Mouse (Mus musculus) midbrain, embryonic 15.5 days (tissue): ENCODE results near the gene Ankrd23. TPM values are rescaled to one million over a fixed set of nuclear protein-coding genes. Genes with fewer than 3 reads are reported as not detected.

Experiments used
- ATAC-seq: fragments of 200-750 bp; cut with Nextera tagmentation; replicated peaks from 2 replicates; pipeline ENCODE4 v1.8.0; 2017; ENCODE audit warnings: moderate TSS enrichment
- H3K27ac ChIP-seq: fragments of 300-500 bp; sonication (generic); 2 replicates; pipeline ENCODE4 v1.5.1; 2015; ENCODE audit warnings: mild to moderate bottlenecking, inconsistent platforms
- H3K27me3 ChIP-seq: fragments of 300-500 bp; sonication (generic); replicated peaks from 2 replicates; pipeline ENCODE4 v1.6.1; 2015; ENCODE audit warnings: inconsistent platforms
- H3K36me3 ChIP-seq: fragments of 300-500 bp; sonication (generic); replicated peaks from 2 replicates; pipeline ENCODE4 v1.6.1; 2015; ENCODE audit warnings: inconsistent platforms
- H3K4me1 ChIP-seq: fragments of 300-500 bp; sonication (generic); 2 replicates; pipeline ENCODE4 v1.6.1; 2015; ENCODE audit warnings: inconsistent platforms
- H3K4me2 ChIP-seq: fragments of 300-500 bp; sonication (generic); 2 replicates; pipeline ENCODE4 v1.6.1; 2015; ENCODE audit warnings: inconsistent platforms, mild to moderate bottlenecking, moderate library complexity
- H3K4me3 ChIP-seq: fragments of 300-500 bp; sonication (generic); 2 replicates; pipeline ENCODE4 v1.5.1; 2015; ENCODE audit warnings: mild to moderate bottlenecking, inconsistent platforms
- H3K9ac ChIP-seq: fragments of 300-500 bp; sonication (generic); 2 replicates; pipeline ENCODE4 v1.6.1; 2015; ENCODE audit warnings: mild to moderate bottlenecking, inconsistent platforms
- H3K9me3 ChIP-seq: fragments of 300-500 bp; sonication (generic); 2 replicates; pipeline ENCODE4 v1.6.1; 2016; ENCODE audit warnings: inconsistent platforms
- WGBS: fragments of 180-500 bp; shearing (Covaris S2); methylation state at CpG from one replicate; pipeline ENCODE4 v1.1.7; 2015; ENCODE audit warnings: mixed read lengths; 5-methylcytosine and 5-hydroxymethylcytosine counted together
- microRNA-seq: library from miRNA; unstranded; fragments of <30 nt; microRNA quantifications from one replicate; pipeline ENCODE4, GENCODE M21; 2016
- polyA plus RNA-seq: library from polyadenylated mRNA; unstranded; fragments of >200 nt; fragmentation: Nextera tagmentation; extraction: Ambion mirVana; gene quantifications from 2 replicates; pipeline ENCODE4 v1.2.1, GENCODE M21; 2015

Gene Ankrd23
- polyA plus RNA-seq, 1 experiment from 2014 or later = 23.5 TPM

DNA sequence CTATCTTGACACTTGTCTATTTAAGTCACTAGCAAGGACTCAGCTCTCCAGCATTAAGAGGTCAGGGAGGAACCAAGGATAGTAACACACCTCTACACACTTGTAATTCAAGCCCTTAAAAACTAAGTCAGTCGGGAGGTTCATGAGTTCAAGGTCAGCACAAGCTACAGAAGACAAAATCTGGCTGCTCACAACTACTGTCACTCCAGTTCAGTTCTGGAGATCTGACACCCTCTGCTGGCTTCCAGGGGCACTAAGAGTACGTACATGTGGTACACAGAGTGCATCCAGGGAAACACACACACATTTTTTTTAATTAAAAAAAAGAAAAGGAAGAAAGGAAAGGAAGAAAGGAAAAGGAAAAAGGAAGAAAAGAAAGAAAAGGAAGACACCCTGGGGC is 40.0 kb downstream of the Ankrd23 start:
- H3K4me3 ChIP-seq = no peak overlapping the region
- no peak overlapping the region for H3K27ac ChIP-seq

DNA sequence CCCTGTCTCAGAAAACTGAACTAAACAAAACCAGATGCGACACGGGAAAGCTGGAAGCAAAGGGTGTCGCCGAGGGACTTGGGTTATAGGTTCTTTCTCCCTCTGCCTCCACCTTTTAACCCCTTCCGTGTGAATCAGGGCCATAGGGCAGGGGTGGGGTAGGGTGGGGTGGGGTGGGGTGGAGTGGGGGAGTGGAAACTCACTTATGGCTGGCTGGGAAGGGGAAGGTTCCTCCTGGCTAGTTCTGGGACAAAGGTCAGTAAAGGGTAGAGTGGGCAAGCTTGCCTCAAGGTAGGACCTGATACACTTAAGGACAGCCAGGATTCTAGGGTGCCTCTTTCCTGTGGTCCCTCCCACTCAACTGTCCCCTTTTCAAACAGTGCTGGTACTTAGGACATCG is 43.4 kb downstream of the Ankrd23 start:
- H3K4me1 ChIP-seq = no peaks in the 10 kb centered on the region
- no peaks in the 10 kb centered on the region for H3K9me3 ChIP-seq
- H3K36me3 ChIP-seq = no peaks in the 10 kb centered on the region
- H3K9ac ChIP-seq = no peak overlapping the region
- H3K4me3 ChIP-seq = no peak overlapping the region
- no peak overlapping the region for H3K27ac ChIP-seq
- no peaks in the 10 kb centered on the region for H3K27me3 ChIP-seq
- 88% methylated on average over 6 of the region's 6 CpGs for WGBS
- no peak for ATAC-seq
- H3K4me2 ChIP-seq = no peak overlapping the region

More for the DNA sequence above, 40.0 kb downstream of the Ankrd23 start:
- H3K27me3 ChIP-seq = no peaks in the 10 kb centered on the region
- 49% methylated on average over 2 of the region's 2 CpGs for WGBS
- H3K36me3 ChIP-seq = 0 out of 2 replicates have a peak, but pooled peaks cover 3% of the 10 kb centered on the region
- H3K9me3 ChIP-seq = no peaks in the 10 kb centered on the region
- ATAC-seq = no peak; the same call in 1 of the 2 replicates
- H3K9ac ChIP-seq = no peak overlapping the region
- H3K4me2 ChIP-seq = no peak overlapping the region
- no peaks in the 10 kb centered on the region for H3K4me1 ChIP-seq

DNA sequence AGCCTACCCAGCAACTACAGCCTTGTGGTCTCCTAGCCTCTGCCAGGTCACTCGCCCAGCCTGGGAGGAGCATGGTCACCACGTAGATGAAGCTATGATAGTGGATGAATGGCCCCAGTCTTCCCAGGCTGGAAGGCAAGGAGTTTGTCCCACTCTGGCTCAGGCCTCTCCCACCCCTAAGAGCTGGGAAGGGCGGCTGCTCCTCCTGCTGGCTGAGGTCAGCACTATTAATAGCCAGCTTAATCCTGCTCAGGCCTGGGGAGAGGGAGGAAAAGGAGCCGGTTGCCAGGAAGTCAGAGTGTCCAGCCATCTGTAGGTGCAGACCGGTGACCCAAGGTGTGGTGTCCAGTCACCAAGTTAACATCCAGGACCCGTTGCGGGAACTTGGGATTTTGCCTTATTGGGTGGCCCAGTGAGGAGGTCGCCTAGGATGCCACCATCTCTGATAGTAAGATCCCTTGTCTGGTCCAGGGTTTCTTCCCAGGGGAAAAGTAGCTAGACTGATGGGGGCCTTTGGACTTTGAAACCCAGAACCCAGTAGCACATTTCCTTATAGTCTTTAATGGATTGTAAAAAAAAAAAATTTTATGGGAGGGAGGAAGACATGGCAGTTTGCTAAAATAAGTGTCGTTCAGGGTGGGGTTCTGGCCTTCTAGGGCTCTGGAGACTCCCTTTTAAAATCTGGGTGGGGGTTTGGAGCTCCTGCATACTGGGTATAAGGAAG is 44.1 kb downstream of the Ankrd23 start:
- ATAC-seq = no peak
- H3K4me3 ChIP-seq = no peak overlapping the region
- H3K36me3 ChIP-seq = no peaks in the 10 kb centered on the region
- no peaks in the 10 kb centered on the region for H3K4me1 ChIP-seq
- no peak overlapping the region for H3K9ac ChIP-seq
- H3K4me2 ChIP-seq = no peak overlapping the region
- WGBS = 49% methylated on average over 9 of the region's 9 CpGs
- no peak overlapping the region for H3K27ac ChIP-seq
- H3K9me3 ChIP-seq = no peaks in the 10 kb centered on the region
- no peaks in the 10 kb centered on the region for H3K27me3 ChIP-seq

DNA sequence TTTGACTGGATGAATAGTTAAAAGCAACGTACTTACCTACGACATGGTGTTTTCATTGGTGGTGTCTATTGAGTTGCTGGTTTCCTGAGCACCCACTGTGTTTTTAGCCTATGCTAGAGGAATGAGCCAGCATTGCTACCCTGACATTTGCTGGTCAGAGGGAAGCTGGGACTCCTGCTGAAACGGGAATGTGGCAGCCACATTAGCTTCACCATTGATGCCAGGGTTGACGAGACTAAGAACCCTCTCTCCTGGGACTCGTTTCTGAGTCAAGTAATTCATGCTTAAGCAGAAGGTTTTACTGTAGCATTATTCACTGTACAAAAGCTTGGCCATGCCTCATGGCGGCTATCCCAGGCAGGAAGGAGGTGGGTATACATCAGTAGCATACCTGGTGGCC is 47.0 kb downstream of the Ankrd23 start:
- no peak overlapping the region for H3K27ac ChIP-seq
- H3K9me3 ChIP-seq = no peaks in the 10 kb centered on the region
- WGBS = 66% methylated on average over 6 of the region's 6 CpGs
- no peaks in the 10 kb centered on the region for H3K27me3 ChIP-seq
- no peaks in the 10 kb centered on the region for H3K36me3 ChIP-seq
- ATAC-seq = no peak
- no peak overlapping the region for H3K4me2 ChIP-seq
- H3K4me1 ChIP-seq = no peaks in the 10 kb centered on the region
- H3K9ac ChIP-seq = no peak overlapping the region
- no peak overlapping the region for H3K4me3 ChIP-seq

DNA sequence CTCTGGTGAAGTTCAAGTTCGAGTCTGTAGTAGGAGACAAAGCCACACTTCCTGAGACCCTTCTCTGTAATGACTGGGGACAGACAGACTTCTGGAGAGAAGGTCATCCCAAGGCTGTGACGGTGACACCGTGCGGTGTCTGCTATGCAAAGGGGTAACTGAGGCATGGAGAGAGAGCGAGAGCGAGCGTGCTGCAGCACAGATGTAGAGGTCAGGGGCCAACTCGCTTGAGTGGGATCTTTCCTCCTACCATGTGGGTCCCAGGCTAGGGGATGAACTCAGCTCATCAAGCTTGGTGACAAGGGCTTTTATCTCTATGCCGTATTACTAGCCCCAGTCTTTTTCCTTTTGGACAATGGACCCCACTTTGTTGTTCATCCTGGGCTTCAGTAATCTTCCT is 49.6 kb downstream of the Ankrd23 start:
- H3K27me3 ChIP-seq = no peaks in the 10 kb centered on the region
- H3K4me3 ChIP-seq = no peak overlapping the region
- no peaks in the 10 kb centered on the region for H3K4me1 ChIP-seq
- no peak overlapping the region for H3K4me2 ChIP-seq
- ATAC-seq = no peak
- H3K27ac ChIP-seq = no peak overlapping the region
- H3K36me3 ChIP-seq = no peaks in the 10 kb centered on the region
- no peaks in the 10 kb centered on the region for H3K9me3 ChIP-seq
- no peak overlapping the region for H3K9ac ChIP-seq
- WGBS = 50% methylated on average over 9 of the region's 9 CpGs

DNA sequence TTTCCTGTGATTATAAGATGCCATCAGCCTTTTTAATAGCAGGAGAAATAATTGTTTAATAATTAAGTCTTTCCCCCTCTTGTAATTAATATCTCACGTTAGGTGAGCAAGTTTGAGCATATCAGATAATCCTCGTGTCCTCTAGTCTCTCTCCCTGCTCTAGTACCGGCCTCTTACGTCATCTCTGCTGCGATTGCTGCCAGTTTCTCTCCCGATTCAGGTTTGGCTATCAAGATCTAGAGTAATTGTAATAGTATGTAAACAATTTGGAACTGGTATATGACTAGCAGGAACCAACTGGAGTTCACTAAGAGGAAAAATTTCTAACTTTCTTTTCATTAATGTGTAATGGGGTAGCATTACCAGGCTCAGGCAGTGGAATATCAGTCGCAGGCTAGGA is 51.6 kb downstream of the Ankrd23 start:
- ATAC-seq = no peak
- WGBS = 81% methylated on average over 7 of the region's 7 CpGs
- H3K4me3 ChIP-seq = no peak overlapping the region

DNA sequence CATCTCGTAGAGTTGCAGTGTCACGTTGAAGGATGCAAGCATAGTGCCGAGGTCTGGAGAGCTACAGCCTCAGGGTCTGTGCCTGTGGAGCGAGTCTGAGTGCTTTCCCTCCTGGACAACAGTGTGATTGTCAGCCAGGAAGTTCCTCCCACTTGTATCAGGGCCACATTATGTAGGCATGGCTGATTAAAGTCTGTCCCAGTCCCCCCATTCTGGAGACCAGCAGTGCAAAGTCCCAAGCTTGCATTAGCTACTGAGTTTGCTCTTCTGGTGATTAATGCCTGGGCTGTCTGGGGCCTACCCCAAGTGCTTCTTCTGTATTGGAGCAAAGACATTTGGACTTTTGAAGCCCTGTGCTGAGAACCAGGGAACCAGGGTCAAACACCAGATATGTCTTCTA is 52.9 kb downstream of the Ankrd23 start:
- H3K36me3 ChIP-seq = no peaks in the 10 kb centered on the region
- 65% methylated on average over 4 of the region's 4 CpGs for WGBS
- no peak overlapping the region for H3K27ac ChIP-seq
- no peak for ATAC-seq
- no peak overlapping the region for H3K9ac ChIP-seq
- H3K4me2 ChIP-seq = no peak overlapping the region
- H3K27me3 ChIP-seq = no peaks in the 10 kb centered on the region
- H3K4me3 ChIP-seq = no peak overlapping the region
- no peaks in the 10 kb centered on the region for H3K4me1 ChIP-seq
- H3K9me3 ChIP-seq = no peaks in the 10 kb centered on the region

More for the DNA sequence above, 51.6 kb downstream of the Ankrd23 start:
- Histone ChIP-seq H3K4me1 (no peaks in the 10 kb centered on the region), H3K9me3 (no peaks in the 10 kb centered on the region), H3K4me2 (no peak overlapping the region), H3K27ac (no peak overlapping the region), H3K9ac (no peak overlapping the region), H3K36me3 (no peaks in the 10 kb centered on the region), H3K27me3 (no peaks in the 10 kb centered on the region)

Small RNA genes lying within 50 kb of the gene (microRNA-seq; reads per million reads assigned to microRNA genes)
- not detected for gene Gm47280

Other genes with a start within 250 kb of the Ankrd23 start
- gene Arid5a, start 229.2 kb downstream of the Ankrd23 start, polyA plus RNA-seq = 3.1 and 3.4 TPM in 2 replicates
- gene Kansl3, start 167.7 kb downstream of the Ankrd23 start, polyA plus RNA-seq = 44.4 and 44.9 TPM in 2 replicates
- 2.6 TPM in 2 replicates for gene Fer1l5, start 164.6 kb downstream of the Ankrd23 start, polyA plus RNA-seq
- gene Lman2l, start 91.6 kb downstream of the Ankrd23 start, polyA plus RNA-seq = 67.3 and 74.5 TPM in 2 replicates
- gene Cnnm4, start 65.3 kb downstream of the Ankrd23 start, polyA plus RNA-seq = 11.0 and 11.1 TPM in 2 replicates
- gene Cnnm3, start 25.0 kb downstream of the Ankrd23 start, polyA plus RNA-seq = 5.2 and 5.8 TPM in 2 replicates
- 0.33 and 0.81 TPM in 2 replicates for gene Gm42417, start 2.5 kb upstream of the Ankrd23 start, polyA plus RNA-seq
- gene Ankrd39, start 10.6 kb upstream of the Ankrd23 start, polyA plus RNA-seq = 31.5 and 32.5 TPM in 2 replicates
- 34.3 and 37.4 TPM in 2 replicates for gene Sema4c, start 21.5 kb upstream of the Ankrd23 start, polyA plus RNA-seq
- not detected in 2 replicates for gene Fam178b, start 146.3 kb upstream of the Ankrd23 start, polyA plus RNA-seq
- gene Cox5b, start 154.6 kb upstream of the Ankrd23 start, polyA plus RNA-seq = 612 and 618 TPM in 2 replicates
- gene 4933424G06Rik, start 173.3 kb upstream of the Ankrd23 start, polyA plus RNA-seq = 0.84 and 1.1 TPM in 2 replicates
- 110 and 112 TPM in 2 replicates for gene Actr1b, start 177.5 kb upstream of the Ankrd23 start, polyA plus RNA-seq
- gene Zap70, start 224.9 kb upstream of the Ankrd23 start, polyA plus RNA-seq = 1.8 and 2.7 TPM in 2 replicates